Mouse (Mus musculus) T-helper 2 cell (primary cell): Measurements from ENCODE around the gene Slc3a1.

Experiments
- in situ Hi-C: fragments of 300-600 bp; cut with MboI, MseI; formaldehyde crosslinking; loops from one replicate; pipeline ENCODE4 v1.15.1; 2025; ENCODE audit warnings: high pct_unique_total_duplicates

Gene Slc3a1

DNA sequence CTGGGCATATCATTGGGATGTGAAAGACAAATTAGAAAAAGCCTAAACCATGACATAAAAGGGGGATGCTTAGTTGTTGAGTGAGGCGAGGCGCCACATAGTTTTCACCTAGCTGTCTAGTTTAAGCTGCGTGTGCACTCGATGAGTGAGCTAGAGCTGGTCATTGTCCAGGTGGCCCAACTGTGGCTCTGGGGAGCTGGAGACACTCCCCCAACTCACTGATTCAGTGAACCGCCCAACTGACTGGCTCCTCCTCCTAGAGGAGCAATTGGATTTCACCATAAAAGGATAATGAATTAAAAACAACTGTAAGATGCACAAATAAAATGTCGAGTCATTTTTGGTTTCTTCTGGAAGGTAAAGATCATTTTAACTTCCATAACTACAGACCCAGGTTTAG is 60.8 kb downstream of the Slc3a1 start:
- in situ Hi-C loops: no loop called here

DNA sequence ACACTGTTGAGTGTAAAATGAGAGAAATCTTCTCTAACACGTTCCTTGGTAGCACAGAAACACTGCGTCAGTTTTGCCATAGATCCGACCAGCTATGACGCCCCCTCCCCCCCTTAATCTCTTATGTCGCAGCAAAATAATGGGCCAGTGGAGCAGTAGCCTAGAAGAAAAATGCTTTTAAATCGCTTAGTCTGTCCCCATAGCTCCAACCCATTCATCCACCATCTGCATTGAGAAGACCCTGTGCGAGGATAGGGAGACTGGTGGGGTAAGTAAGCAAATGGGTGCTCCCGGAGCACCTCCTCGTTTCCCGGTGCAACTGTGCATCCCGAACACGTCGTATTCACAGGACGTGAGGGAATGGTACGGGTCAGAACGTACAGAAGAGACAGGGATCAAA is 61.4 kb downstream of the Slc3a1 start:
- in situ Hi-C loops: no loop called here

GRCm38 (mm10) chr17:85090120-85091099 is 62.2 kb downstream of the Slc3a1 start, which contains the start of the genes Prepl and Camkmt:
Prepl (minus strand) TSS chr17:85090241.
Camkmt (plus strand) TSS chr17:85090552.
- in situ Hi-C loops: no loop called here

DNA sequence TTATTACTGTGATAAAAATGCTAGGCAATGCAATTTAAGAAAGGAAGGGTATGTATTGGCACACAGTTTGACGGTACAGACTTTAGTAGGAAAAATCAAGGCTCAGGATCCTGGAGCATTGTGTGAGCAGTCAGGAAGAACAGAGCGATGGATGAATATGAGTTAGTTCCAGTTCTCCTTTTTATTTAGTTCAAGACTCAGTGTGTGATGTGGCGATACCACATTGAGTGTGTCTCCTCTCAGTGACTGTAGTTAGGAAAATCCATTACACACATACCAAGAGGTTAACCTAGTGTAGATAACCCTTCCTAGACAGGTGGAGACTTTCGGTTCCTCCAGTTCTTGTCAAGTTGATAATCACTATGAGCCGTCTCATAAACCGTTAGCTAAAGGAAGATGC is 63.6 kb downstream of the Slc3a1 start:
- in situ Hi-C loops: no loop called here

- in situ Hi-C loops: no loop called here
Observed at GRCm38 (mm10) chr17:85096396-85096795, 68.2 kb downstream of the Slc3a1 start.

DNA sequence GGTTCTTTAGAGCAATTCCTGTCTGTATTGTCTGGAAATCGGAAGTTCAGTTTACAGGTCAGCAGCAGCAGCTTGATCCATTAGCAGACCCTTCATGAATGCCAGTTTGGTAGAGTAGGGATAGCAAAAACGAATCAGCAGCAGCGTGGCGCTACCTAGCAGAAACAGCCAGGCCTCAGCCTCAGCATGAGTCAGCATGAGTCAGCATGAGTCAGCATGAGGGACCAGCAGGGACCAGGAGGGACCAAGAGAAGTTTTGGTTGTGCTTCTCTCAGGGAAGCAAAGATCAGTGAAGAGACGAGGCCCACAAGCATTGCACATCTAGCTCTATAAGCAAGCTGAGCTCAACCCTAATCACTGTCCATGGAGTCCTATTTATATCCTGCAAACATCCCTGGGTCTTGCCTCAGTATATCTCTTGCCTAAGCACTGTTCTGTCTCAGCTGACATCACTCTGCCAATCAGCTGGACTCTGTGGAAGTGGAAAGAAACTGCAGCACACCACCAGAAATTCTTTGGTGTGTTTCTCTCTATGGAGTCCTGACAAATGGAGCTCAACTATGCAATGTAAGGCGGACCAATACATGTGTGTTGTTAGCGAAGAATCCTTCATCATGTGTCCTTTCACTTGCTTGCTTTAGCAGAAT is 70.6 kb downstream of the Slc3a1 start:
- in situ Hi-C loops: no loop called here

DNA sequence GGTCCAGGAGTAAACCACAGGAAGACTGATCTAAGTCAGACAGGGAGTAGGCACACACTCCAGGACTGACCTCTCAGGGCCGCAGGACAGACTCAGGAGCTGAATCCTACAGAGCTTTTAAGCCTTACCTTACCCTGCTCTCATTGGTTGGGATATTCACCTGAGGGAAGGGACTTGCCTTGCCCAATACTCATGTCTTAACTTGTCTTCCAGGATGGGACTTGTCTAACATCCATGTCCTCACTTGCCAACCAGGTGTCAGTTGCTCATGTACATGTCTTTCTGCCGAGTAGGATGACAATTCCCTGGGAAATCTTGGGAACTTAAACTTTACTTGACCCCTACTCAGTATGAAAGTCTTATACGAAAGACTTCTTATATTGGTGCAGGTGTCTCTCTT is 72.1 kb downstream of the Slc3a1 start:
- in situ Hi-C loops: loop anchor here (5.0 kb wide), 1 partner anchor 58 kb away; no protein-coding TSS in a partner anchor

DNA sequence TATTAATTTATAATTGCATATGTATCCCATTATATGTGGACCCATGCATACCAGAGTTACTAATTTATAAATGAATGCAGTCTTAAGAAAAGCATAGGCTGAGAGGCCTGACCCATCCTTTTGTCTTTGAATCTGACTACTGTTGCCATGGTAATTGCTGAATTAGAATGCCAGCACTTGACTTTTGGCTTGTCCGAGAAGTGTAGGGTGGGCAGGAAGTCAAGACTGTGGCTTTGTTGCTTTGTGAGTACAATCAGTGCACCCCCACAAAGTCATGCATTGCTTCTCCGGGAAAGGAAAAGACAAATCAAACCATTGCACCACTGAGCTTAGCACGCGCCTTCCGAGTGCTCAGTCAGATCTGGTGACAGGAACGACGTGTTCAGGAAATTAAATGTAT is 73.6 kb downstream of the Slc3a1 start:
- in situ Hi-C loops: loop anchor here (5.0 kb wide), 1 partner anchor 59 kb away; no protein-coding TSS in a partner anchor

DNA sequence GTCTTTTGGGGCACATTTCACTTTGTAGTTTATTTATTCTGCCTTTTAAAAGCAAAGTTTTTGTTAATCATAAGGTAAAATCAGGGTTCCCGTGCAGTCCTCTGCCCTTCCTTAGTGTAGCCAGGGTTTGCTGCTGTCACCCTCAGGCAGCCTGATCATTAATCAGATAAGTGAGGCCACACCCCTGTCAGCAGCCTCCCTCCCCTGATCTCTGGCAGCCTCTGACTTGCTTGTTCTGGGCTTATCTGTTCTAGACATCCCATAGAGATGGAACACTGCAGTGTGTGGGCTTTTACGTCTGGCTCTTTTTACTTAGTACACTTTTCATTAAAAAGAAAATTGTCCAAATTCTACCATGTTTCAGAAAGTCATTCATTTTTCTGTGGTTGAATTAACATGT is 75.1 kb downstream of the Slc3a1 start:
- in situ Hi-C loops: loop anchor here (5.0 kb wide), 1 partner anchor 61 kb away; no protein-coding TSS in a partner anchor

DNA sequence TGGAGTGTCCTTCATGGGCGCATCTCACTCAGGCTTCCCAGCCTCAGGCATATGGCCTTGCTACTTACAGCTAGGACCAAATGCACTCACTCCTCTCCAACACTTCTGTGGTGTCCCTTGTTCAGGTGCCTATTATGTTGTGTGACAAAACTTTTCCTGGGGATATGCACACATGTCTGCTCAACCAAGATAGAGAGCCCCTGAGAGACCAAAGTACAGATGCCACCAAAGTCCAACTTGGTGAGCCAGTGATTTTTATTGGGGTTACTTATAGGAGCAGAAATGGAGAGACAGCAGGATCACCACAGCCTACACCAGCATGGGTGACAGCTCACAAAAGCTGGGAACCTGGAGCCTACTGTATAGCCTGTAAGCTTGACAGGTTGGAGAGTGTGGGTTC is 82.5 kb downstream of the Slc3a1 start:
- in situ Hi-C loops: no loop called here

- in situ Hi-C loops: no loop called here
Observed at GRCm38 (mm10) chr17:85113441-85113840, 85.3 kb downstream of the Slc3a1 start.
